Mouse (Mus musculus): ENCODE results near the gene Srrt.

The Srrt gene

GRCm38 (mm10) chr5:137307071-137307912, at the start of gene Srrt:
Gene Srrt, minus strand, starts transcription at chr5:137307674.
- peak; percentile 95 for DNase-seq

GRCm38 (mm10) chr5:137354091-137354490, 46.6 kb upstream of the Srrt start:
- no peak for DNase-seq

DNA sequence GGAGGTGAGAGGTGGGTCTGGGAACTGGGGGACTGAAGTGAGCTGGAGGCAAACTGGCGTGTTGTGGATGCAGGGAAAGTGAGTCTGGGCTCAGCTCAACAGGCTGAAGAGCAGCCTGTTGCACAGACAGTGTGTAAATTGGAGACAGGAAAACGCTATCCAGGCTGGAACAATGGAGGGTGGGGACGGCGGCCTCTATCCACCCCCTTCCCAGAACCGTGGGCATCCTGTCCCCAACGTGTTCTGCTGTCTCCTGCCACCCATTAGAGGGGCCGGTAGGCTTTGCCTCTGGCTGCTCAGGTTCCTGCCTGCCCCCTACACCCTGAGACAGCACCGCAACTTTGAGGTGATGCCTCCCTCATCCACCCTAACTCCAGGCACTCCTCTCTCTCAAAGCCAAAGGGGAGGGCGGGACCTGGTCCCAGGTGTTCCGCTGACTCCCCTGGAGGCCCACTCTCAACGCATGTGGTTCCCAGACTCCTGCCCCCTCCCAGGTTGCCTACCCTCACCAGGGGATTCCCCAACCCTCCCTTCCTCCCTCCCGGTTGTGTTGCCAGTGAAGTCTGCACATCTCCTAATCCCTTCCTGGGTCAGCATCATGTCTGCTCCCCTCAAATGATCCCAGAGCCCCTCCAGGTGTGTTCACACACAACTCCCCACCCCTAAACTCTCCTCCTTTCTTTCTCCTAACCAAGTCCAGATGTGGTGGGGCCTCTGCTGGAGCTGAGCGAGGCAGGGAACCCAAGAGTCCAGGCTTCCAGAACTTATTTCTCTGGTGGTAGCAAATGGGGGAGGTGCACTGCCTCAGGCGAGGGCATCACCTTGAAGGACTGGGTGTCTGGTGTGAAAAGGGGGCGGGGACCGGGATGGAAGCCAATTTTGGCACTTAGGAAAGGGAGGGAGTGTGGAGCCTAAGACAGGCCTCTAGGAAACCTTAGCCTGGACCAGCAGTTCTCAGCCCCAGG, 44.8 kb upstream of the Srrt start:
- peak; percentile 77 for DNase-seq

DNA sequence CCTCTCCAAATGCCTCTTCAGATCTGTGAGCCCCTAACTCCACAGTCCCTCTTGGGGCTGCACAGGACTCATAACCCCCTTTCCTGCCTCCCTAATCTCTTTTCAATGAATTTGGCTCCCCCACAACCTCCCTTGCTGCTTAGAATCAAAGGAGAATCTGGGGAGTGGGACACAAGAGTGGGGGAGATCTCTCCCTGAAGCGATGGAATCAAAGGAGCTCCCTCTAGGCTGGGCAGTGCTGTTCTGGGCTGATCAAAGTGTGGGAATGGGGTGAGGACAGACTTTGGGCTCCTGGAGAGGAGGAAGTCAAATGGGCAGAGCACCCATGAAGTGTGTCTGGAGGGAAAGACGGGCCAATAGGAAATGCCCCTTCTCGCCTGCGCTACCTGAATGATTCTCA, 43.9 kb upstream of the Srrt start:
- no peak for DNase-seq

DNA sequence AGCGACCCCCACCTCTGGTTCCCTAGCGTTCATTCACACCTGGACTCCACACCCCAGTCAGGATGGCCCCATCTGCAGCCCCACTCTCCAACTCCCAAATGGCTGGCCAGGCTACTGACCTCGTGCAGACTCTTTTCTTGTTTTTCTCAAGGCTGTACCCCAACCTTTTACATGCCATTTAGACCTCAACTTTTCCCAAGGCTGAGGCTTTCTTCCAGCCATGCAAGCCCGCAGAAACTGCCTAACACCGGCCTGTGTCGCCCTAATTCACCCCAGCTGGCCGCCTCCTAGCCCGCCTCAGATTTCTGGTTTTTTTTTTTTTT, 43.5 kb upstream of the Srrt start:
- DNase-seq, result no peak

DNA sequence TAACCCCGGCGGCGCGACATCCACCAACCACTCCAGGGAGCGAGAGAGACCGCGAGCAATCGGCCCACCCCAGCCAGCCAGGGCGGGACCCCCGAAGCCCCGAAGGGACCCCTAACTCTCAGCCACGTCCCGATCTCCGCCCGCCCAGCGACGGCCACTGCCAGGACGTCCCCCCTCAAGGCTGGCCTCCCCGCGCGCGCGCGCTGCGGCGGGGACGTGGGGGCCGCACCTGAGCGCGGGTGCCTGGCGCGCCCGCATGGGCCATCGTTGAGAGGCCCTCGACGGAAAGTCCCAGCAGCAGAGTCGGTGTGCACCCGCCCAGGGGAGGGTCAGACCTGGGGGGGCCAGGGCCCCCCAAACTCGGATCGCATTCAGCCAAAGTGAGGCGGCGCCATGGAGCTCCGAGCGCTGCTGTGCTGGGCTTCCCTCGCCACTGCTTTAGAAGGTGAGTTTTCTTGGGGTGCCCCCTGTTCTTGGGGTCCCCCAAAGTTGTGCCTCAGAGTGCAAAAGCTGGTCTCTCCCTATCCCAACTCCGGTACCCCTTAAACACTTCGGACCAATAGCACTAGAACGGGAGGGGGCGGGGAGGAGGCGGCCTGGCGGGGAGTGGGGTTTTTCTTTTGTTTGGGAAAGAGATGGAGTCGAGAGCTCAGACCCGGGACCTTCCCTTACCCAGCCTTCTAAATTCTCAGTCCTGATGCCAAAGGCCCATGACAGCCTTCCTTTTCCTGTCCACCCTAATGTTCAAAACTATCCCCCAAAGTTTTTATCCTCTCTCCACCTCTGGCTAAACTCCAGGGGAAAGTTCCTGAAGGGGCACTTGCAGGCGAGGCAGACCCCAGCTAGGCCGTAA, 43.0 kb upstream of the Srrt start:
- DNase-seq, result no peak

DNA sequence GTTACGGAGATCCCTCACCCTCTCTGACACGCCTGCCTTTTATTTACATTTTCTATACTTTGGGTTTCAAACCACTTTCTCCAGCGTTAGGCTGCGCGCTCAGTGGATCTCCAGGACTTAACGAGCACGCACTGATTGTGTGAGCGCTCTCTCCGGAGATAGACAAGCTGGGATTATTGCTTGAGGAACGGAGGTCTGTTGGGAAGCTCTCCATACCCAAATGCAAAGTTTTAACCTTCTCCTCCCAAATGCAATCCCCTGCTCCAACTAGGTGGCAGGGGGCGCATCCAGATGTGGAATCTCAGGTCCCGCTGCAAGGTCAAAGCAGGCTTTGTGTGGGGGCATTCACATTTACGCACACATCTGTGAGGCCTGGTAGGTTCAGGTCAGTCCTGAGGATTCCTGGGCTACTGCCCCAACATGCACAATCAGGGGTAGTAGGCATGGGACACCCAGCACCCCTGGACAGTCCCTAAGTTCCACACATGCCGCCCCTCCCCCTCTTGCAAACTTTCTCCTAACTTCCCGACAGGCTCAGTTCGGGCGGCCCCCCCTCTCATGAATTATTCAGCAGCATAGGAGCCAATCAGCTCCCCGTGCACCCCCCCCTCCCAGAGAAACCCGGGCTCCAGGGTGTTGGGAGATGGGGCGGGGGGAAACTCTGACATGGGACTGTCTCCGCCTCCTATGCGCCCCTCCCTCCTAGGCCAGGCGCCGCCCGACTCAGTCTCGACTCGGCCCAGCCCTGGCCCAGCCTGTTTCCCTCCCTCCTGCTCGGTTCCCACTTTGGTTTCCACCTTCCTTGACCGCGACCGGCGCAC, 42.1 kb upstream of the Srrt start, which contains the start of gene Ephb4:
TSS of gene Ephb4 (plus strand) at position 726 of the 821 bp plus-strand sequence.
- DNase-seq, result peak; percentile 97

DNA sequence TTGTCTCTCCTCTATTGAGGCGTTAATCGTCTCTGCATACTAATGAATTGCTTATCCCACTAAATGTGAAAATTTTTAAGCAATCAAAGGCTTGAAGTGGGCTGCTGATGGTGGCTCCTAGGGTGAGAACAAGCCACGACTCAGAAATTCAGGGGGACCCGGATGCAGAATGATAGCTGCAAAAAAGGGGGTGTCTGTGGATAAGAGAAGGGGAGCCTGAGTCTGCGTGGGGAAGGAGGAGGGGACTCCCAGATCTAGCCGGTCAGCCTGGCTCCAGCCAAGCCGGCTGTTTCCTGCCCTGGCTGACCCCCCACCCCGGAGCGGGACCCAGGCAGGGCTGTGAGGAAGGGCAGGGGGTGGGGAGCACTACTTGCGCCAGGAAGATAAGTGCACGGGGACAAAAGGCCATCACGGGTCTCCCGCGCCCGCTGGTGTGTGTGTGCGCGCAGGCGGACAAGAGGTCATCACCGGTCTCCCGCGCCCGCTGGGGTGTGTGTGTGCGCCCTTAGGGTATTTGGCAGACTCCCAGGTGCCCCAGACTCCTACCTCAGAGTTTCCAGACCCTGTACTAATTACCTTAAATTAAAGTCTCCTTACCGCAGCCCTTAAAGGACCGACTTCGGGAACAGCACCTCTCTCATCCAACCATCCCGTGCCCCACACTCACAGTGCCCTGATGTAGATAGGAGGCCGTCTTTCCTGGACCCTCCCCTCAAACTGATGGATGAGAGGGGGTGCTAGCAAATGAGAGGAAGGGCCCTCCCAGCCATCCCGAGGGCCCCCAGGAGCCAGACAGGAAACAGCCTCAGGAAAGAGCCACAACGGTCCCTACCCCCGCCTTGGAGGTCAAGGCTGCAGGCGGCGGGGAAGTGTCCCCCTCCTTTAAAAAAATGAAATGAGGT, 41.3 kb upstream of the Srrt start:
- DNase-seq, result peak; percentile 91

DNA sequence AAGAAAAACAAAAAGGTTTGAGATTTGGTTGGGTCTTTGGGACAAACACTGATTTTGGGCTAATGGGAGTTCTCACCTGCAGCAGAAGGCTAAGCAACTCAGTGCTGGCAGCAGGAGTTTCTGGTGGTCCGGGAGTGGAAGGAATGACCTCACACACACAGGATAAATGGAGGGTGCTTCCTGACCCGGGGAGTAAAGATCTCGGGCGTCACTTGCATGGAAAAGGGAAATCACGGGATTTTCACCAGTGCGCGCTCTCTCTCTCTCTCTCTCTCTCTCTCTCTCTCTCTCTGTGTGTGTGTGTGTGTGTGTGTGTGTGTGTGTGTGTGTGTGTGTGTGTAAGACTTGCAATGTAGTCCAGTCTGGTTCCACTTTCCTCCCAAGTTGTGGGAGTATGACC, 40.4 kb upstream of the Srrt start:
- peak; percentile 46 for DNase-seq

- DNase-seq, result no peak
Measured at GRCm38 (mm10) chr5:137346983-137347382, 39.5 kb upstream of the Srrt start.

- no peak for DNase-seq
Measured at GRCm38 (mm10) chr5:137346388-137346787, 38.9 kb upstream of the Srrt start.

- peak; percentile 54 for DNase-seq
Measured at GRCm38 (mm10) chr5:137345821-137346220, 38.3 kb upstream of the Srrt start.

GRCm38 (mm10) chr5:137343869-137344268, 36.4 kb upstream of the Srrt start:
- DNase-seq, result no peak

GRCm38 (mm10) chr5:137343412-137343811, 35.9 kb upstream of the Srrt start:
- DNase-seq, result no peak

GRCm38 (mm10) chr5:137342407-137343012, 35.0 kb upstream of the Srrt start:
- DNase-seq, result no peak

- no peak for DNase-seq
Measured at GRCm38 (mm10) chr5:137340222-137340621, 32.7 kb upstream of the Srrt start.

DNA sequence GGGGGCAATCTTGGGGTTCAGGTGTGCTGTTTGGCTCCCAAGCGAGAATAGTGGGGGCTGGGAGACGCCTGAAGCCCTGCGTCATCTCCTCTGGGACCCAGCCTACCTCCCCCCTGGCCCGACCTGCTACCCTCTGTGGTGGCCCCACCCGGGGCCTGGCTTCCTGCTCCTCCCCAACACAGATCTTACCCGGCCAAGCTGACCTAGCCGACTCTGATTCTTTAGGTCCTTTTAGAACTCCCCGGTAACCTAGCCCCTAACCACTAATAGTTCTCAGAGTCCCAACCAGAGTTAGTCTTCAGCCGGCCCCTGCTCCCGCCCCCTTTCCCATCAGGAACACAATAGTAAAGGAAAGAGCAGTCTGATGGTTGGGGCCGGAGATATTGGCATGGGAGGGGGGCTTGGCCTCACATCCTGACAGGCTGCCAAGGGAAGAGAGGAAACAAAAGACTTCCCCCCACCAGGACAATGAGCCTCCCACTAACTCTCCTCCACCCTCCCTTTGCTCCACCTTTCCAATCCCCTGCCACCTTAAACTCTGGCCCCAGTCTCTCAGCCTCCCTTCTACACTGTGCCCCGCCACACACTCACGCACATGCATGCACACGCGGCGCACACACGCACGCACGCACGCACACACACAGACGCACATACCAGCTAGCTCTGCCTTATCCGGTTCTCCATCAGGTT, 32.0 kb upstream of the Srrt start:
- DNase-seq, result peak; percentile 84

GRCm38 (mm10) chr5:137338663-137339289, 31.3 kb upstream of the Srrt start:
- DNase-seq, result peak; percentile 80

DNA sequence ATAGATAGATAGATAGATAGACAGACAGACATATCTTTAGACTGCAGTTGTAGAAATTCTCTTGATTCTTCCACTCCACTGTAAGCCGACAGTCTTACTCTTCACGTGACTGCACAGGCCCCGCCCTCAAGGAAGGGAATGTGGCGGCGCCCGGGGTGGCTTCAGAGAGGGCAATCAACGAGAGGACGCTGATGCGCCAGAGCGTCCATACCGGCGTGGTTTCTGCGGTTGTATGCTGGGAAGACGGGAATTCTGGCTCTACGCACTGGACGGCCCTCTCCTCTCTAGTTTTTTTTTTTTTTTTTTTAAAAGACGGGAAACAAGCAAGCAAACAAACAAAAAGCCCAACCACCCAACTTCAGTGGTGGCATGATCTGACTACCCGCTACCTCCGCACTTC, 30.8 kb upstream of the Srrt start:
- DNase-seq, result peak; percentile 96
